Mouse (Mus musculus) ES-E14 (cell line): ENCODE measurements around the gene Ankrd24. TPM values are rescaled to one million over a fixed set of nuclear protein-coding genes. Genes with fewer than 3 reads are reported as not detected.

Experiments
- DNase-seq: peaks from one replicate; pipeline ENCODE4 v3.0.0-alpha.2; 2013; ENCODE audit warnings: low read depth, low spot score
- H3K27ac ChIP-seq: 2 replicates; pipeline ENCODE4 v1.5.1; 2012; ENCODE audit warnings: low read depth, mild to moderate bottlenecking, low read length, moderate library complexity, mixed read lengths; ENCODE audit not compliant: poor library complexity, insufficient read depth, severe bottlenecking
- H3K36me3 ChIP-seq: 2 replicates; pipeline ENCODE4 v1.6.1; 2012; ENCODE audit warnings: mild to moderate bottlenecking, low read length, moderate library complexity, mixed read lengths; ENCODE audit not compliant: control insufficient read depth, poor library complexity, insufficient read depth, severe bottlenecking
- H3K4me1 ChIP-seq, 2 experiments: fragments of 150-350 bp in 1 of 2; sonication (generic) in 1 of 2; 2 replicates each; pipeline ENCODE4 v1.6.1; 2012; ENCODE audit warnings: low read length in 2 of 2, mild to moderate bottlenecking in 1 of 2, mixed read lengths in 1 of 2; ENCODE audit not compliant: control insufficient read depth in 2 of 2, insufficient read depth in 2 of 2, poor library complexity in 1 of 2
- H3K4me3 ChIP-seq, 2 experiments: fragments of 150-350 bp in 1 of 2; sonication (generic) in 1 of 2; 2 replicates each; pipeline ENCODE4 v1.5.1; 2012; ENCODE audit warnings: low read length in 2 of 2, low read depth in 1 of 2, mild to moderate bottlenecking in 1 of 2, mixed read lengths in 1 of 2; ENCODE audit not compliant: insufficient read depth in 1 of 2, poor library complexity in 1 of 2, severe bottlenecking in 1 of 2
- H3K9ac ChIP-seq: 2 replicates; pipeline ENCODE4 v1.6.1; 2012; ENCODE audit warnings: low read depth, mild to moderate bottlenecking, low read length, mixed read lengths; ENCODE audit not compliant: poor library complexity, insufficient read depth, severe bottlenecking
- H3K9me3 ChIP-seq: fragments of 150-350 bp; sonication (generic); 2 replicates; pipeline ENCODE4 v1.6.1; 2012; ENCODE audit warnings: low read depth, mild to moderate bottlenecking, low read length; ENCODE audit not compliant: control insufficient read depth, insufficient read depth
- CHD2 ChIP-seq: IDR thresholded peaks from 2 replicates; pipeline ENCODE4 v1.6.1; 2014; ENCODE audit warnings: mild to moderate bottlenecking, low read depth, low read length, inconsistent platforms
- HCFC1 ChIP-seq: IDR thresholded peaks from 2 replicates; pipeline ENCODE4 v1.6.1; 2012; ENCODE audit warnings: low read length, inconsistent platforms, borderline replicate concordance; ENCODE audit not compliant: insufficient read depth
- MAFK ChIP-seq: IDR thresholded peaks from 2 replicates; pipeline ENCODE4 v1.6.1; 2014; ENCODE audit warnings: mild to moderate bottlenecking, low read depth, low read length, inconsistent platforms; ENCODE audit not compliant: insufficient read depth
- ZC3H11A ChIP-seq: IDR thresholded peaks from 2 replicates; pipeline ENCODE4 v1.6.1; 2012; ENCODE audit warnings: low read depth, mild to moderate bottlenecking, inconsistent platforms, low read length, borderline replicate concordance
- ZNF384 ChIP-seq: IDR thresholded peaks from 2 replicates; pipeline ENCODE4 v1.6.1; 2012; ENCODE audit warnings: low read depth, low read length, inconsistent platforms
- in situ Hi-C, 2 experiments: fragments of 600-800 bp; cut with MboI; formaldehyde crosslinking; loops; one replicate each; pipeline ENCODE4 v1.15.1; 2025; ENCODE audit warnings: low sequenced_read_pairs in 2 of 2, inconsistent platforms in 1 of 2; ENCODE audit not compliant: unreplicated experiment in 2 of 2
- total RNA-seq: library from RNA; depleted of rRNA; stranded (reverse); fragments of 300-350 nt; gene quantifications from 2 replicates; pipeline ENCODE4 v1.2.3, GENCODE M21; 2012

Gene Ankrd24
- total RNA-seq, 1 experiment, result 14.4 TPM

- TF ChIP-seq MAFK (no peak), ZC3H11A (no peak)
- H3K4me3 ChIP-seq, result no peak overlapping the region
- in situ Hi-C loops, result no loop called here
- H3K27ac ChIP-seq, result no peak overlapping the region
- no peak overlapping the region for H3K9ac ChIP-seq
- DNase-seq, result no peak
- H3K9me3 ChIP-seq, result no peaks in the 10 kb centered on the region
- H3K36me3 ChIP-seq, result no peaks in the 10 kb centered on the region
- H3K4me1 ChIP-seq, result peaks cover 16 to 50% of the 10 kb centered on the region in 2 experiments
Observed at GRCm38 (mm10) chr10:81595599-81595998, 32.7 kb upstream of the Ankrd24 start.

GRCm38 (mm10) chr10:81596611-81597010, 31.7 kb upstream of the Ankrd24 start:
- DNase-seq, result no peak
- H3K9me3 ChIP-seq, result no peaks in the 10 kb centered on the region
- H3K9ac ChIP-seq, result peak overlapping the region; percentile 35; the same call in 1 of the 2 replicates
- TF ChIP-seq ZNF384 (no peak), HCFC1 (no peak), MAFK (no peak)
- H3K36me3 ChIP-seq, result no peaks in the 10 kb centered on the region
- in situ Hi-C loops, result no loop called here
- peak overlapping the region; percentile 21; the same call in 1 of the 2 replicates for H3K27ac ChIP-seq
- H3K4me1 ChIP-seq, result peaks cover 16 to 52% of the 10 kb centered on the region in 2 experiments
- H3K4me3 ChIP-seq, result no peak overlapping the region; a peak in 1 of 4 replicates

GRCm38 (mm10) chr10:81597137-81597950, 31.0 kb upstream of the Ankrd24 start:
- no peak for DNase-seq
- peak overlapping the region; percentile 21; the same call in 1 of the 2 replicates for H3K27ac ChIP-seq
- 0 out of 2 replicates have a peak overlapping the region, but pooled peaks have one; percentile 44 for H3K9ac ChIP-seq
- TF ChIP-seq MAFK (no peak), CHD2 (no peak), HCFC1 (no peak), ZNF384 (no peak), ZC3H11A (no peak)
- no peaks in the 10 kb centered on the region for H3K9me3 ChIP-seq
- in situ Hi-C loops, result no loop called here
- H3K4me1 ChIP-seq, result peaks cover 16 to 51% of the 10 kb centered on the region in 2 experiments
- H3K36me3 ChIP-seq, result no peaks in the 10 kb centered on the region
- peak overlapping the region in 1 of 2 experiments; percentile 27; a peak in 1 of 4 replicates for H3K4me3 ChIP-seq

GRCm38 (mm10) chr10:81598342-81598741, 30.0 kb upstream of the Ankrd24 start:
- in situ Hi-C loops, result no loop called here
- no peak for DNase-seq
- peaks cover 16 to 51% of the 10 kb centered on the region in 2 experiments for H3K4me1 ChIP-seq
- no peaks in the 10 kb centered on the region for H3K36me3 ChIP-seq
- H3K9ac ChIP-seq, result no peak overlapping the region
- no peak overlapping the region for H3K4me3 ChIP-seq
- H3K9me3 ChIP-seq, result no peaks in the 10 kb centered on the region
- peak overlapping the region; percentile 33; the same call in 1 of the 2 replicates for H3K27ac ChIP-seq
- TF ChIP-seq ZC3H11A (no peak), HCFC1 (no peak), MAFK (no peak), CHD2 (no peak), ZNF384 (no peak)

GRCm38 (mm10) chr10:81598871-81599270, 29.5 kb upstream of the Ankrd24 start:
- no peak overlapping the region for H3K4me3 ChIP-seq
- no peaks in the 10 kb centered on the region for H3K9me3 ChIP-seq
- H3K36me3 ChIP-seq, result no peaks in the 10 kb centered on the region
- TF ChIP-seq HCFC1, result no peak
- TF ChIP-seq CHD2, result no peak
- no peak for TF ChIP-seq ZNF384
- peaks cover 14 to 47% of the 10 kb centered on the region in 2 experiments for H3K4me1 ChIP-seq
- in situ Hi-C loops, result no loop called here
- H3K9ac ChIP-seq, result no peak overlapping the region; the same call in 1 of the 2 replicates
- H3K27ac ChIP-seq, result peak overlapping the region; percentile 33; the same call in 1 of the 2 replicates
- DNase-seq, result no peak
